Mouse (Mus musculus) myocyte (in vitro differentiated cells): Measurements from ENCODE around the gene Cbarp.

Experiments used
- CEBPB ChIP-seq: IDR thresholded peaks from 2 replicates; pipeline ENCODE4 v1.6.1; 2011; ENCODE audit warnings: mild to moderate bottlenecking, moderate library complexity; ENCODE audit not compliant: poor library complexity, insufficient read depth, severe bottlenecking
- E2F4 ChIP-seq: IDR thresholded peaks from one replicate; pipeline ENCODE4 v1.6.1; 2011; ENCODE audit warnings: mild to moderate bottlenecking, control low read depth, moderate library complexity; ENCODE audit not compliant: insufficient read depth
- MAX ChIP-seq: IDR thresholded peaks from one replicate; pipeline ENCODE4 v1.6.1; 2011; ENCODE audit warnings: low read depth, mild to moderate bottlenecking, control low read depth
- MYOD1 ChIP-seq, 3 experiments: IDR thresholded peaks; one replicate each; pipeline ENCODE4 v1.6.1; 2011; ENCODE audit warnings: control low read depth in 2 of 3, low read depth in 2 of 3, mild to moderate bottlenecking in 2 of 3, moderate library complexity in 1 of 3; ENCODE audit not compliant: insufficient read length in 2 of 3, control insufficient read depth in 1 of 3
- POLR2A ChIP-seq: IDR thresholded peaks from one replicate; pipeline ENCODE4 v1.6.1; 2011; ENCODE audit warnings: low read depth, mild to moderate bottlenecking, control low read depth, moderate library complexity; ENCODE audit not compliant: insufficient read length
- POLR2AphosphoS2 ChIP-seq: IDR thresholded peaks from one replicate; pipeline ENCODE4 v1.6.1; 2011; ENCODE audit warnings: low read depth, control low read depth; ENCODE audit not compliant: insufficient read length
- REST ChIP-seq: IDR thresholded peaks from one replicate; pipeline ENCODE4 v1.6.1; 2011; ENCODE audit warnings: mild to moderate bottlenecking, control low read depth, moderate library complexity; ENCODE audit not compliant: insufficient read depth, insufficient read length
- TCF12 ChIP-seq: IDR thresholded peaks from one replicate; pipeline ENCODE4 v1.6.1; 2011; ENCODE audit warnings: mild to moderate bottlenecking, control low read depth; ENCODE audit not compliant: poor library complexity, insufficient read depth, severe bottlenecking

DNA sequence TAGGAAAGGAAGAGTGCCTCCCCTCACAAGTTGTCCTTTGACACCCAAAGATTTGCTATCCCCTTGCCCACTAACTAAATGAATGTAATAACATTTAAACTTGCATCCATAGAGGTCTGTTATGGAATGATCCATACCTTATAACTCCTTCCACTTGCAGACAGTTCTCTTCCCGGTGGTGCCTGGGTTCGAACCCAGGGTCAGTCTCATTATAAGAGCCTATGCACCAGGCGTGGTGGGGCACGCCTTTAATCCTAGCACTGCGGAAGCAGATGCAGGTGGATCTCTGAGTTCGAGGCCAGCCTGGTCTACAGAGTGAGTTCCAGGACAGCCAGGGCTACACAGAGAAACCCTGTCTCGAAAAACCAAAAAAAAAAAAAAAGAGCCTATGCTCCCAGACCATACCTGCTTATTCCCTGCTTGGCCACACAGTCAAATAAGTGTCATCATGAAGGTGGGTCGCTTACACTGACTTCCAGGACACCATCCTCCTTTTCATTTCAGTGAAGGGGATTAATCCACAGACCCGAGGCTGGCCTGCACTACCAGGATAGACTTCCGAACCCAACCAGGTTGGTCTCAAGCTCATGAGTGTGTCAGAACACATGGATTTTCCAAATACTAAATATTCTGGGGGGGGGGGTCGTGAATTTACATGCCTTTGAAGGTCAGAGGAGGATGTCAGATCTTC, 515 bp downstream of the Cbarp start:
- no peak for TF ChIP-seq POLR2A
- no peak for TF ChIP-seq CEBPB
- TF ChIP-seq TCF12: no peak
- TF ChIP-seq REST: no peak
- TF ChIP-seq E2F4: no peak
- no peak for TF ChIP-seq MAX
- no peak for TF ChIP-seq MYOD1 (IDR thresholded peaks at IDR 0.05; ENCODE audit: control insufficient read depth in 1 of 3, insufficient read length in 2 of 3, low read depth in 2 of 3)
- TF ChIP-seq POLR2AphosphoS2: no peak
